Mouse (Mus musculus) thymus, adult 2 months (tissue): ENCODE data around the gene Hoxc13.

Experiments
- CTCF ChIP-seq: fragments of 200-500 bp; IDR thresholded peaks from 2 replicates; pipeline ENCODE4 v1.5.1; 2012; ENCODE audit warnings: mild to moderate bottlenecking, control low read depth, low read length, moderate library complexity, borderline replicate concordance; ENCODE audit not compliant: control insufficient read depth, poor library complexity, insufficient read depth; ENCODE audit errors: extremely low read depth
- POLR2A ChIP-seq: fragments of 200-500 bp; IDR thresholded peaks from 2 replicates; pipeline ENCODE4 v1.6.1; 2012; ENCODE audit warnings: mild to moderate bottlenecking, low read length, control low read depth, moderate library complexity; ENCODE audit not compliant: control insufficient read depth, poor library complexity, insufficient read depth; ENCODE audit errors: extremely low read depth

DNA sequence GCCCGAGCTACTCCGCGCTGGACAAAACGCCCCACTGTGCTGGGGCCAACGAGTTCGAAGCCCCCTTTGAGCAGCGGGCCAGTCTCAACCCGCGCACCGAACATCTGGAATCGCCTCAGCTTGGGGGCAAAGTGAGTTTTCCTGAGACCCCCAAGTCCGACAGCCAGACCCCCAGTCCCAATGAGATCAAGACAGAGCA, 46.3 kb downstream of the Hoxc13 start, which contains the start of gene Hoxc5:
- TF ChIP-seq CTCF: no peak
- no peak for TF ChIP-seq POLR2A
